Mouse (Mus musculus): ENCODE measurements at regions not wholly inside any gene's neighbourhood (a gene's known extent, or its start where the extent isn't known, plus 50 kb on each side); places are given as distances from the start of the nearest gene placed in this dataset.

DNA sequence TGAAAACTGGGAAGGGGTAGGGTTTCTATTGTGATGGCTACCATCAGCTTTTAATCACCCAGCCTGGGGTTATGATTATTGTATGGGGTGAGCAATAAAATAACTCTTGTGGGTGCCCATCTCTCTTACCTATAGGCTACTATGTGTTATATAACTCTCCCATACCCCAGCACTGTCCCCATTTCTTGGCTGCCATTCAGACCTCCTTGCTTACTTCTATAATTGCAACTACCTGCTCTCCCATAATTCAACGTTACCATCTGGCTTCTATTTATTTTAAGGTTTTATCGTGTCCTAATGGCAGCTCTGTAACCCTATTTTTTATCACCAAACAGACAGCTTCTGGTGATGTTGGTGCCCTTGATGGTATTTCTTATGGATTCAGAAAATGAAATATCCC, 414.2 kb downstream of the Btg1 start:
- TF ChIP-seq POLR2A (IDR thresholded peaks at IDR 0.05; ENCODE audit: low read depth, low read length) (no peak), CTCF (IDR thresholded peaks at IDR 0.05; ENCODE audit: extremely low read depth, insufficient read depth, insufficient read length, insufficient replicate concordance) (no peak)
